Comparison of ENCODE assay signal across 8 mouse cellular contexts in the genomic region with DNA sequence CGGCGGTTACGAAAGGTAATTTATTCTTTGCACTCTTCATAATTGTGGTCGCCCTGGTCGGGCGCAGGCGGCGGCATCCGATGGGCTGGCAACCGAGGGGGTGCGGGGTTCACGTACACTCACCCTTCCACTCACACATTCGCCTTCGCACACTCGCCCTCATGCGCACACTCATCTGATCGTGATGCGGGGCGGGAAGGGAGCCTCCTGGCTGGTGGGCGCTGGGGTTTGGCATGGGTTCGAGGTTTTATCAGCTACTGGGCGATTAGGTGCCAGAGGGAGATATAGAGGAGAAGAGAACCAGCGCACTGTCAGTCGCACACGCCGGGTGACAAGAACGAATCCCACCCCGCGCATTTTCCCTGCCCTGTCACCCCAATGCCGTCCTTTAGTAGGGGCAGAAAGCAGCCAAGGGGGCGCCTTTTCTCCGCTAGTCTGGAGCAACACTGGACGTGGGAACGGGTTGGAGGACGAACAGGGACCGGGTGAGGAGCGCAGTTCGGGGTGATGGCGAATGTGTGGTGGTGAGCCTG. TPM values are rescaled to one million over a fixed set of nuclear protein-coding genes. Genes with fewer than 3 reads are reported as not detected.
A peak's percentile ranks its signal among the peaks of the same experiment; 100 is the strongest.
DNase-seq lines count a peak whose midpoint lies in the region; ATAC-seq and TF ChIP-seq lines count a peak whose summit lies in the region.

No protein-coding gene starts in this region.

- ATAC-seq in kidney, postnatal 0 days (replicated peaks; ENCODE audit: low FRiP score, low read depth): no peak
- ATAC-seq in liver, embryonic 12.5 days: no peak

- H3K9me3 ChIP-seq in kidney, postnatal 0 days (replicated peaks; ENCODE audit: low read length): no peaks in the 10 kb centered on the region
- H3K9me3 ChIP-seq in liver, embryonic 12.5 days (replicated peaks): no peaks in the 10 kb centered on the region

- peak; percentile 35 for TF ChIP-seq POLR2A in myocyte (IDR thresholded peaks at IDR 0.05; ENCODE audit: insufficient read length, low read depth)

- H3K4me1 ChIP-seq in kidney, postnatal 0 days (replicated peaks; ENCODE audit: insufficient read depth, low read length): peaks cover 5% of the 10 kb centered on the region; the same call in 1 of the 2 replicates
- H3K4me1 ChIP-seq in liver, embryonic 12.5 days: no peaks in the 10 kb centered on the region

- under 1% methylated on average over 39 of the region's 39 CpGs for WGBS in kidney, postnatal 0 days
- WGBS in liver, embryonic 12.5 days (ENCODE audit: insufficient replicate concordance): under 1% methylated on average over 39 of the region's 39 CpGs

- H3K27ac ChIP-seq in kidney, postnatal 0 days: no peak overlapping the region
- no peak overlapping the region for H3K27ac ChIP-seq in liver, embryonic 12.5 days

- H3K36me3 ChIP-seq in kidney, postnatal 0 days (ENCODE audit: insufficient read depth, low read length): no peaks in the 10 kb centered on the region
- H3K36me3 ChIP-seq in liver, embryonic 12.5 days: no peaks in the 10 kb centered on the region
- H3K36me3 ChIP-seq in myocyte (ENCODE audit: control insufficient read depth, insufficient read depth): no peaks in the 10 kb centered on the region

- peak overlapping the region; percentile 2; the same call in 1 of the 2 replicates for H3K9ac ChIP-seq in kidney, postnatal 0 days (ENCODE audit: low read depth, low read length)
- peak overlapping the region; percentile 12 for H3K9ac ChIP-seq in liver, embryonic 12.5 days

- peaks cover 50% of the 10 kb centered on the region for H3K79me2 ChIP-seq in myocyte (ENCODE audit: control insufficient read depth, insufficient read depth)

- H3K27me3 ChIP-seq in kidney, postnatal 0 days (ENCODE audit: insufficient read depth, low read length): no peaks in the 10 kb centered on the region
- H3K27me3 ChIP-seq in liver, embryonic 12.5 days (replicated peaks): peaks cover 63% of the 10 kb centered on the region
- H3K27me3 ChIP-seq in myocyte (ENCODE audit: control insufficient read depth, insufficient read depth, insufficient read length): no peaks in the 10 kb centered on the region

- no peak for TF ChIP-seq CTCF in kidney, postnatal 0 days (IDR thresholded peaks at IDR 0.05; ENCODE audit: low read depth)

- DNase-seq in embryo, embryonic 10 days (ENCODE audit: low spot score): peak; percentile 51
- DNase-seq in embryo, embryonic 9.5 days (ENCODE audit: extremely low spot score): no peak
- DNase-seq in embryo, embryonic 11 days: peak; percentile 57
- DNase-seq in heart, adult 8-10 months (ENCODE audit: low spot score): peak; percentile 13
- DNase-seq in kidney, postnatal 0 days (ENCODE audit: low spot score): peak; percentile 39
- no peak for DNase-seq in B cell, adult 2 months

- peak overlapping the region; percentile 89 for H3K4me2 ChIP-seq in kidney, postnatal 0 days (ENCODE audit: low read length)
- H3K4me2 ChIP-seq in liver, embryonic 12.5 days: peak overlapping the region; percentile 73
- peak overlapping the region; percentile 89 for H3K4me2 ChIP-seq in myocyte (ENCODE audit: low read depth)

- H3ac ChIP-seq in myocyte (ENCODE audit: control insufficient read depth, insufficient read length): peak overlapping the region; percentile 89

- H3K4me3 ChIP-seq in kidney, postnatal 0 days (replicated peaks; ENCODE audit: low read depth, low read length): peak overlapping the region; percentile 77
- peak overlapping the region; percentile 58 for H3K4me3 ChIP-seq in liver, embryonic 12.5 days
- H3K4me3 ChIP-seq in myocyte: peak overlapping the region; percentile 99

TF ChIP-seq in myocyte, 11 proteins besides CTCF, POLR2A, EP300 and RAD21:
- no peak for TF ChIP-seq MYOD1 (IDR thresholded peaks at IDR 0.05; ENCODE audit: control insufficient read depth in 1 of 3, insufficient read length in 2 of 3, low read depth in 2 of 3)
- no peak for TF ChIP-seq USF1 (IDR thresholded peaks at IDR 0.05; ENCODE audit: low read depth)
- TF ChIP-seq E2F4 (IDR thresholded peaks at IDR 0.05; ENCODE audit: insufficient read depth): no peak
TF ChIP-seq in myocyte: peak in this region for 0.

RNA-seq across cellular contexts. Expression of a gene that starts 1.5 kb away (rescaled TPM):
- 1 to 10 TPM; 3.1 to 4.0 (median 3.6) TPM for total RNA-seq in heart, adult 8-10 months (2022)
- polyA plus RNA-seq in kidney, postnatal 0 days (2015; fragmentation: Nextera tagmentation; extraction: Ambion mirVana): 8.8 and 9.7 TPM in 2 replicates
- 4.1 and 4.5 TPM in 2 replicates for polyA plus RNA-seq in liver, embryonic 12.5 days (2016; fragmentation: Nextera tagmentation; extraction: Ambion mirVana)
- polyA plus RNA-seq in myocyte (2012; fragmentation: generic; extraction: Trizol): 15.8 TPM

Comparison
In these comparisons a context has a peak if more than half of its experiments do, and no peak if none do; other contexts are left out.
1. DNase-seq: peak in embryo, embryonic 10 days (single experiment), embryo, embryonic 11 days (single experiment), heart, adult 8-10 months (single experiment) and kidney, postnatal 0 days (single experiment); none in embryo, embryonic 9.5 days (single experiment) and B cell, adult 2 months (0 of 2).
2. Peak in every context shown above with its lines, with median percentiles within 50 percentile points of each other: H3K4me2 ChIP-seq and H3K4me3 ChIP-seq.